ENCODE assay signal across 8 mouse cellular contexts in genomic region chr8:107560820-107561536, GRCm38 (mm10). TPM values are rescaled to one million over a fixed set of nuclear protein-coding genes. Genes with fewer than 3 reads are reported as not detected.
A peak's percentile ranks its signal among the peaks of the same experiment; 100 is the strongest.
DNase-seq lines count a peak whose midpoint lies in the region; ATAC-seq lines count a peak whose summit lies in the region.

No protein-coding gene starts in this region.

- no peaks in the 10 kb centered on the region for H3K9me3 ChIP-seq in lung, embryonic 16.5 days (ENCODE audit: control insufficient read depth, low read length)
- no peaks in the 10 kb centered on the region for H3K9me3 ChIP-seq in embryonic facial prominence, embryonic 11.5 days (replicated peaks; ENCODE audit: control insufficient read depth, low read length)
- no peaks in the 10 kb centered on the region for H3K9me3 ChIP-seq in limb, embryonic 12.5 days

- peak overlapping the region; percentile 47 for H3K9ac ChIP-seq in lung, embryonic 16.5 days (ENCODE audit: low read length)
- peak overlapping the region; percentile 13 for H3K9ac ChIP-seq in embryonic facial prominence, embryonic 11.5 days (replicated peaks; ENCODE audit: low read length)
- H3K9ac ChIP-seq in limb, embryonic 12.5 days (replicated peaks) = no peak overlapping the region

- peaks cover 6% of the 10 kb centered on the region for H3K36me3 ChIP-seq in lung, embryonic 16.5 days (ENCODE audit: control insufficient read depth, insufficient read depth, low read length)
- H3K36me3 ChIP-seq in embryonic facial prominence, embryonic 11.5 days (replicated peaks; ENCODE audit: control insufficient read depth, insufficient read depth, low read depth, low read length) = peaks cover 3% of the 10 kb centered on the region
- peaks cover 27% of the 10 kb centered on the region for H3K36me3 ChIP-seq in limb, embryonic 12.5 days

- peak overlapping the region; percentile 6; the same call in 1 of the 2 replicates for H3K4me3 ChIP-seq in lung, embryonic 16.5 days (ENCODE audit: low read length)
- H3K4me3 ChIP-seq in embryonic facial prominence, embryonic 11.5 days (ENCODE audit: low read depth, low read length) = no peak overlapping the region
- peak overlapping the region; percentile 12; the same call in 1 of the 2 replicates for H3K4me3 ChIP-seq in limb, embryonic 12.5 days (replicated peaks)

- no peak overlapping the region for H3K27ac ChIP-seq in lung, embryonic 16.5 days (ENCODE audit: low read length)
- peak overlapping the region; percentile 52; the same call in 1 of the 2 replicates for H3K27ac ChIP-seq in embryonic facial prominence, embryonic 11.5 days (replicated peaks; ENCODE audit: low read depth, low read length)
- H3K27ac ChIP-seq in limb, embryonic 12.5 days = peak overlapping the region; percentile 76

- DNase-seq in lung, postnatal 10 days = no peak
- DNase-seq in embryonic facial prominence, embryonic 11.5 days (ENCODE audit: low spot score) = peak; percentile 74
- DNase-seq in skeletal muscle tissue, adult 2 months (ENCODE audit: low read depth, low spot score) = peak; percentile 27
- no peak for DNase-seq in ovary, postnatal 10 days (ENCODE audit: low spot score)
- DNase-seq in ovary, adult 18-20 months (ENCODE audit: low spot score) = no peak
- no peak for DNase-seq in urinary bladder, postnatal 25 days (ENCODE audit: low spot score)

- peak; percentile 37; the same call in 1 of the 2 replicates for ATAC-seq in lung, embryonic 16.5 days (ENCODE audit: low read depth)
- peak; percentile 69 for ATAC-seq in embryonic facial prominence, embryonic 11.5 days (replicated peaks; ENCODE audit: insufficient number of reproducible peaks, low FRiP score, low TSS enrichment, low read depth)
- peak; percentile 24; the same call in 1 of the 2 replicates for ATAC-seq in limb, embryonic 12.5 days (ENCODE audit: insufficient number of reproducible peaks, insufficient read depth, low FRiP score, low TSS enrichment, low read depth)

- H3K4me1 ChIP-seq in lung, embryonic 16.5 days (replicated peaks; ENCODE audit: control insufficient read depth, insufficient read depth, low read length) = no peaks in the 10 kb centered on the region
- no peaks in the 10 kb centered on the region; the same call in 1 of the 2 replicates for H3K4me1 ChIP-seq in embryonic facial prominence, embryonic 11.5 days (ENCODE audit: control insufficient read depth, insufficient read depth, low read length)
- peaks cover 19% of the 10 kb centered on the region for H3K4me1 ChIP-seq in limb, embryonic 12.5 days (replicated peaks)

- 34% methylated on average over 16 of the region's 16 CpGs for WGBS in lung, embryonic 16.5 days
- WGBS in embryonic facial prominence, embryonic 11.5 days = 29% methylated on average over 16 of the region's 16 CpGs
- WGBS in limb, embryonic 12.5 days = 30% methylated on average over 16 of the region's 16 CpGs

- H3K27me3 ChIP-seq in lung, embryonic 16.5 days (ENCODE audit: control insufficient read depth, insufficient read depth, low read depth, low read length) = no peaks in the 10 kb centered on the region
- H3K27me3 ChIP-seq in embryonic facial prominence, embryonic 11.5 days (ENCODE audit: control insufficient read depth, insufficient read depth, low read length) = no peaks in the 10 kb centered on the region
- no peaks in the 10 kb centered on the region for H3K27me3 ChIP-seq in limb, embryonic 12.5 days

- H3K4me2 ChIP-seq in lung, embryonic 16.5 days (ENCODE audit: low read depth, low read length) = peak overlapping the region; percentile 42
- H3K4me2 ChIP-seq in embryonic facial prominence, embryonic 11.5 days (ENCODE audit: low read depth, low read length) = peak overlapping the region; percentile 13; the same call in 1 of the 2 replicates
- peak overlapping the region; percentile 43 for H3K4me2 ChIP-seq in limb, embryonic 12.5 days

RNA-seq across cellular contexts. Expression of gene Psmd7, which starts 27.3 kb away (rescaled TPM):
- polyA plus RNA-seq in lung, embryonic 16.5 days (2015; fragmentation: Nextera tagmentation; extraction: Ambion mirVana) = 232 TPM in 2 replicates
- polyA plus RNA-seq in embryonic facial prominence, embryonic 11.5 days (2014; fragmentation: Nextera tagmentation; extraction: Ambion mirVana) = 350 and 362 TPM in 2 replicates
- 382 and 395 TPM in 2 replicates for polyA plus RNA-seq in limb, embryonic 12.5 days (2016; fragmentation: Nextera tagmentation; extraction: Ambion mirVana)

Comparison
In these comparisons a context has a peak if more than half of its experiments do, and no peak if none do; other contexts are left out.
1. DNase-seq: peak in embryonic facial prominence, embryonic 11.5 days (single experiment) and skeletal muscle tissue, adult 2 months (single experiment); none in lung, postnatal 10 days (single experiment), ovary, postnatal 10 days (single experiment), ovary, adult 18-20 months (single experiment) and urinary bladder, postnatal 25 days (single experiment).
2. Peak in every context shown above with its lines, with median percentiles within 50 percentile points of each other: ATAC-seq and H3K4me2 ChIP-seq.